In genomic region chr11:121652547-121653305, GRCm38 (mm10) we compare ENCODE assay signal across 9 mouse cellular contexts. TPM values are rescaled to one million over a fixed set of nuclear protein-coding genes. Genes with fewer than 3 reads are reported as not detected.
A peak's percentile ranks its signal among the peaks of the same experiment; 100 is the strongest.
DNase-seq lines count a peak whose midpoint lies in the region; ATAC-seq and TF ChIP-seq lines count a peak whose summit lies in the region.
"Had no signal": no experiment of that assay in that cellular context is flagged by ENCODE, and none has a peak within 500 bp of the region (broad histone marks: within the 10 kb centered on the region; RNA-seq: fewer than 3 reads in every experiment).

No protein-coding gene starts in this region.

- peak; percentile 95 for DNase-seq in heart, adult 11 months
- peak; percentile 12 for DNase-seq in c-Kit-negative CD71-positive TER-119-positive erythroid progenitor cells, embryonic 14.5 days (ENCODE audit: low read depth, low spot score)
- peak; percentile 73 for DNase-seq in gastrocnemius, adult 2 months
- peak; percentile 86 to 88 for DNase-seq in kidney, postnatal 4 days
- DNase-seq in midbrain, postnatal 0 days (ENCODE audit: low spot score) = peak; percentile 64

- H3K4me3 ChIP-seq in heart, embryonic 11.5 days (ENCODE audit: low read depth, low read length) = no peak overlapping the region
- H3K4me3 ChIP-seq in gastrocnemius, adult 2 months = no peak overlapping the region
- no peak overlapping the region for H3K4me3 ChIP-seq in midbrain, postnatal 0 days (ENCODE audit: low read depth, low read length)
- no peak overlapping the region for H3K4me3 ChIP-seq in stomach, embryonic 14.5 days (ENCODE audit: low read depth, low read length)
- H3K4me3 ChIP-seq: limb, embryonic 15.5 days had no signal

- H3K27me3 ChIP-seq in heart, embryonic 11.5 days (ENCODE audit: control insufficient read depth, insufficient read depth, low read length) = no peaks in the 10 kb centered on the region
- H3K27me3 ChIP-seq in midbrain, postnatal 0 days (ENCODE audit: insufficient read depth, low read length) = no peaks in the 10 kb centered on the region
- H3K27me3 ChIP-seq in stomach, embryonic 14.5 days (ENCODE audit: control insufficient read depth, insufficient read depth, low read length) = no peaks in the 10 kb centered on the region
- H3K27me3 ChIP-seq: limb, embryonic 15.5 days had no signal

- H3K9me3 ChIP-seq in heart, embryonic 11.5 days (replicated peaks; ENCODE audit: control insufficient read depth, low read length) = no peaks in the 10 kb centered on the region
- no peaks in the 10 kb centered on the region for H3K9me3 ChIP-seq in midbrain, postnatal 0 days (ENCODE audit: low read length)
- no peaks in the 10 kb centered on the region for H3K9me3 ChIP-seq in stomach, embryonic 14.5 days (ENCODE audit: control insufficient read depth, low read depth, low read length)
- H3K9me3 ChIP-seq: limb, embryonic 15.5 days had no signal

- WGBS in heart, embryonic 11.5 days (ENCODE audit: insufficient replicate concordance) = 61% methylated on average over 10 of the region's 10 CpGs
- WGBS in midbrain, postnatal 0 days = 49% methylated on average over 9 of the region's 10 CpGs
- 41% methylated on average over 10 of the region's 10 CpGs for WGBS in stomach, embryonic 14.5 days

- no peak overlapping the region for H3K4me2 ChIP-seq in heart, embryonic 11.5 days
- no peak overlapping the region for H3K4me2 ChIP-seq in midbrain, postnatal 0 days (ENCODE audit: low read depth, low read length, poor library complexity, severe bottlenecking)
- no peak overlapping the region for H3K4me2 ChIP-seq in stomach, embryonic 14.5 days (replicated peaks; ENCODE audit: low read depth, low read length)
- H3K4me2 ChIP-seq: limb, embryonic 15.5 days had no signal

- intact Hi-C loops in gastrocnemius, adult 2 months (cut with DNase I) = loop anchor here (1.0 to 5.0 kb wide), 2 partner anchors 156 to 175 kb away; no protein-coding TSS in a partner anchor

- TF ChIP-seq CTCF in gastrocnemius, adult 2 months (IDR thresholded peaks at IDR 0.05) = peak; percentile 73
- TF ChIP-seq CTCF in midbrain, postnatal 0 days (IDR thresholded peaks at IDR 0.05) = peak; percentile 71

- H3K9ac ChIP-seq in heart, embryonic 11.5 days (ENCODE audit: low read depth, low read length) = no peak overlapping the region
- H3K9ac ChIP-seq in midbrain, postnatal 0 days (replicated peaks; ENCODE audit: low read length, poor library complexity, severe bottlenecking) = no peak overlapping the region
- no peak overlapping the region for H3K9ac ChIP-seq in stomach, embryonic 14.5 days (replicated peaks; ENCODE audit: low read depth, low read length)
- H3K9ac ChIP-seq: limb, embryonic 15.5 days had no signal

- H3K27ac ChIP-seq in heart, embryonic 11.5 days (ENCODE audit: low read depth, low read length) = no peak overlapping the region
- H3K27ac ChIP-seq in gastrocnemius, adult 2 months = peak overlapping the region; percentile 80
- H3K27ac ChIP-seq in midbrain, postnatal 0 days (ENCODE audit: low read depth, low read length) = no peak overlapping the region
- H3K27ac ChIP-seq in stomach, embryonic 14.5 days (ENCODE audit: low read length) = no peak overlapping the region; the same call in 1 of the 2 replicates
- H3K27ac ChIP-seq: limb, embryonic 15.5 days had no signal

- H3K4me1 ChIP-seq in heart, embryonic 11.5 days (ENCODE audit: control insufficient read depth, insufficient read depth, low read length) = no peaks in the 10 kb centered on the region
- H3K4me1 ChIP-seq in midbrain, postnatal 0 days (ENCODE audit: insufficient read depth, low read length) = no peaks in the 10 kb centered on the region
- H3K4me1 ChIP-seq in stomach, embryonic 14.5 days (ENCODE audit: control insufficient read depth, insufficient read depth, low read length) = peaks cover 5% of the 10 kb centered on the region; the same call in 1 of the 2 replicates
- H3K4me1 ChIP-seq: limb, embryonic 15.5 days had no signal

- no peak for ATAC-seq in heart, embryonic 11.5 days (replicated peaks; ENCODE audit: insufficient number of reproducible peaks, low FRiP score, low TSS enrichment)
- ATAC-seq in CD4-positive, CD25-positive, alpha-beta regulatory T cell, adult 4 months = peak; percentile 28
- no peak for ATAC-seq in midbrain, postnatal 0 days (ENCODE audit: low FRiP score)
- ATAC-seq in stomach, embryonic 14.5 days (ENCODE audit: insufficient number of reproducible peaks, insufficient read depth, low FRiP score, low read depth) = peak; percentile 35; the same call in 1 of the 2 replicates

- H3K36me3 ChIP-seq in heart, embryonic 11.5 days (ENCODE audit: control insufficient read depth, insufficient read depth, low read length) = no peaks in the 10 kb centered on the region
- H3K36me3 ChIP-seq in midbrain, postnatal 0 days (ENCODE audit: insufficient read depth, low read length) = no peaks in the 10 kb centered on the region; the same call in 1 of the 2 replicates
- no peaks in the 10 kb centered on the region for H3K36me3 ChIP-seq in stomach, embryonic 14.5 days (ENCODE audit: control insufficient read depth, insufficient read depth, low read length)

RNA-seq across cellular contexts. Expression of gene B3gntl1, which starts 20.2 kb away (rescaled TPM):
- 6.4 and 6.5 TPM in 2 replicates for polyA plus RNA-seq in heart, embryonic 11.5 days (2014; fragmentation: Nextera tagmentation; extraction: Ambion mirVana)
- 10 to 100 TPM; 11.3 to 18.8 TPM for polyA plus RNA-seq in CD4-positive, CD25-positive, alpha-beta regulatory T cell, adult 4 months (2017; shearing (Covaris generic))
- total RNA-seq in gastrocnemius, adult 2 months (2021) = 1 to 10 TPM; 2.2 to 3.0 TPM
- total RNA-seq in midbrain, postnatal 0 days (2014; rRNA removed) = 10.1 and 10.5 TPM in 2 replicates
- polyA plus RNA-seq in midbrain, postnatal 0 days (2015; fragmentation: Nextera tagmentation; extraction: Ambion mirVana) = 5.8 and 6.6 TPM in 2 replicates
- 9.0 and 9.2 TPM in 2 replicates for polyA plus RNA-seq in stomach, embryonic 14.5 days (2014; fragmentation: Nextera tagmentation; extraction: Ambion mirVana)

RNA-seq across cellular contexts. Expression of gene Metrnl, which starts 48.6 kb away (rescaled TPM):
- polyA plus RNA-seq in heart, embryonic 11.5 days (2014; fragmentation: Nextera tagmentation; extraction: Ambion mirVana) = 6.0 and 7.0 TPM in 2 replicates
- polyA plus RNA-seq in CD4-positive, CD25-positive, alpha-beta regulatory T cell, adult 4 months (2017; shearing (Covaris generic)) = under 1 TPM; 0.23 to 0.80 TPM
- 10 to 100 TPM in 1 of 2 experiments, 1 to 10 TPM in 1; 7.8 to 13.7 TPM for total RNA-seq in gastrocnemius, adult 2 months (2021)
- 10.2 and 15.8 TPM in 2 replicates for total RNA-seq in midbrain, postnatal 0 days (2014; rRNA removed)
- polyA plus RNA-seq in midbrain, postnatal 0 days (2015; fragmentation: Nextera tagmentation; extraction: Ambion mirVana) = 12.5 and 15.4 TPM in 2 replicates
- polyA plus RNA-seq in stomach, embryonic 14.5 days (2014; fragmentation: Nextera tagmentation; extraction: Ambion mirVana) = 24.2 and 27.7 TPM in 2 replicates

Comparison
In these comparisons a context has a peak if more than half of its experiments do, and no peak if none do; other contexts are left out.
1. DNase-seq: peak in every context shown above with its lines; median percentile 95 in heart, adult 11 months; 87 in kidney, postnatal 4 days; 73 in gastrocnemius, adult 2 months; 64 in midbrain, postnatal 0 days; 12 in c-Kit-negative CD71-positive TER-119-positive erythroid progenitor cells, embryonic 14.5 days.
2. ATAC-seq: peak in CD4-positive, CD25-positive, alpha-beta regulatory T cell, adult 4 months (single experiment) and stomach, embryonic 14.5 days (single experiment); none in heart, embryonic 11.5 days (single experiment) and midbrain, postnatal 0 days (single experiment).